Mouse (Mus musculus) embryonic facial prominence, embryonic 10.5 days (tissue): ENCODE results near the gene Qprt. TPM values are rescaled to one million over a fixed set of nuclear protein-coding genes. Genes with fewer than 3 reads are reported as not detected.

Experiments
- DNase-seq: peaks from one replicate; pipeline ENCODE4 v3.0.0-alpha.2; 2017; ENCODE audit warnings: low spot score
- H3K27ac ChIP-seq: fragments of 300-500 bp; sonication (generic); replicated peaks from 2 replicates; pipeline ENCODE4 v1.5.1; 2016; ENCODE audit warnings: mild to moderate bottlenecking
- H3K27me3 ChIP-seq: fragments of 300-500 bp; sonication (generic); replicated peaks from 2 replicates; pipeline ENCODE4 v1.6.1; 2016; ENCODE audit warnings: low read depth, mild to moderate bottlenecking; ENCODE audit not compliant: poor library complexity, severe bottlenecking
- H3K36me3 ChIP-seq: fragments of 300-500 bp; sonication (generic); replicated peaks from 2 replicates; pipeline ENCODE4 v1.6.1; 2016; ENCODE audit warnings: mild to moderate bottlenecking, moderate library complexity
- H3K4me1 ChIP-seq: fragments of 300-500 bp; sonication (generic); 2 replicates; pipeline ENCODE4 v1.6.1; 2016
- H3K4me3 ChIP-seq: fragments of 300-500 bp; sonication (generic); 2 replicates; pipeline ENCODE4 v1.5.1; 2016; ENCODE audit warnings: mild to moderate bottlenecking, moderate library complexity
- H3K9me3 ChIP-seq: fragments of 300-500 bp; sonication (generic); 2 replicates; pipeline ENCODE4 v1.6.1; 2016; ENCODE audit warnings: mild to moderate bottlenecking
- WGBS: fragments of 180-500 bp; shearing (Covaris S2); methylation state at CpG from one replicate; pipeline ENCODE4 v1.1.7; 2016; 5-methylcytosine and 5-hydroxymethylcytosine counted together
- polyA plus RNA-seq: library from polyadenylated mRNA; unstranded; fragments of >200 nt; fragmentation: Nextera tagmentation; extraction: Ambion mirVana; gene quantifications from 2 replicates; pipeline ENCODE4 v1.2.1, GENCODE M21; 2016

The Qprt gene
- polyA plus RNA-seq, 1 experiment from 2014 or later: 4.1 TPM

DNA sequence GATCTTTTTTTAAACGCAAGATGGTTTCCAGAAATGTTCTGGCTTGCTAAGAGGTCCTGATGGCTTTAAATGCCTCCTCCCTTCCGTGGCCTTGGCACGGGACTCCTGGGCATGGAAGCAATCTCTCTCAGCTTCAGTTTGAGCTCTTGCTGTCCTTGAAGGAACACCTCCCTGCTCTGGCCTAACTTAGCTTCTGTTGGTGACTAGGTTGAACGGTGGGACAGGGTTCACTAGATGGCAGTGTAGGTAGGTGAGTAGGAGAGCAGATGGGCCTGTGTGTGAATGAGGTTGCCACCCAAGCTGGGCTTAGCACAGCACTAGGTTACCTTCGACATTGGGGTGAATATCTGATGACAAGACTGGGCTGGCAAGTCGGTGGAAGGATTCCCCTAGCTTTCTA is 18.1 kb downstream of the Qprt start:
- Histone ChIP-seq H3K4me3 (no peak overlapping the region), H3K9me3 (no peaks in the 10 kb centered on the region), H3K27me3 (no peaks in the 10 kb centered on the region), H3K27ac (peak overlapping the region; percentile 88), H3K4me1 (peaks cover 13% of the 10 kb centered on the region), H3K36me3 (no peaks in the 10 kb centered on the region)
- WGBS: 69% methylated on average over 6 of the region's 6 CpGs
- DNase-seq: peak; percentile 12

DNA sequence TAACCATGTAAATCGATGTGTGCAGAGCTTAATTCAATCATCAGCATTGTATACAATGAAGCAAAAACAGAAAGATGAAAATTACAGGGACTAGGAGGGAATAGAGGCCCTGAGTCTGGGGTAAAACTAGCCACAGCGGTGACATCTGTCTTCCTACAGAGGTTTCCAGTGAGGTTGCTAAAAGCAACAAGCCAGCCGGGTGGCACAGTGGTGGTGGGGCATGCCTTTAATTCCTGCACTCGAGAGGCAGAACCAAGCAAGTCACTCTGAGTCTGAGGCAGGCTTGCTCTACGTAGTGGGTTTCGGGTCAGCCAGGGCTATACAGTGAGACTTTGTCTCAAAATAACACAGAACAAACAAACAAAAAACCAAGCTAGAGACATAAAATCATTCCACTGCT is 19.9 kb downstream of the Qprt start:
- H3K4me3 ChIP-seq: no peak overlapping the region
- no peaks in the 10 kb centered on the region for H3K36me3 ChIP-seq
- H3K4me1 ChIP-seq: peaks cover 13% of the 10 kb centered on the region
- no peak for DNase-seq
- H3K27me3 ChIP-seq: no peaks in the 10 kb centered on the region
- no peaks in the 10 kb centered on the region for H3K9me3 ChIP-seq
- 78% methylated on average over 6 of the region's 6 CpGs for WGBS
- H3K27ac ChIP-seq: no peak overlapping the region

DNA sequence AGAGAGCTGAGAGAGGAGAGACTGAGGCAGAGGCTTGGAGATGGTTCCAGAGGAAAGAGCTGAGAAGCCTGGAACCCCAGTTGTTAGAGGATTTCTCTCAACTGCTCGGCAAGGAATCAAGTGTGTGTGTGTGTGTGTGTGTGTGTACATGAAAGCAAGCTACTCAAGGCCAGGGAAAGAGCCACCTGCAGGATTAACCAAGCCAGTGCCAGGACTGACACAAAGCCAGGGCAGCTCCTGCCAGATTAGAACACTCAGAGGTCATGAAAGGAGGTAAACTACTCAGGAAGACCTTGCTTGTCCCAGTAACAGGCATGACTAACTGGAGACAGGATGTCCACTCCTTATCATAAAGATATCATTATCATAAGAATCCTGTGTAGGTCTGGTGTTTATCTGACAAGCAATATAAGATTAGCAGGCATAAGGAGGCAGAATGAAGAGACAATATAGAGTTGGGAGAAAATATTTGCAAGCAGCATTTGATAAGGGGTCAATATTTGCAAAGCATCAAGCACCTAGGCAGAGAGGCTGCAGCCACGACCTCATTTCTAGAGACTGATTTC is 20.5 kb downstream of the Qprt start:
- no peaks in the 10 kb centered on the region for H3K9me3 ChIP-seq
- WGBS: 63% methylated on average over 2 of the region's 2 CpGs
- peaks cover 15% of the 10 kb centered on the region for H3K4me1 ChIP-seq
- H3K4me3 ChIP-seq: no peak overlapping the region
- H3K27ac ChIP-seq: no peak overlapping the region; the same call in 1 of the 2 replicates
- no peaks in the 10 kb centered on the region for H3K36me3 ChIP-seq
- no peaks in the 10 kb centered on the region for H3K27me3 ChIP-seq
- no peak for DNase-seq

DNA sequence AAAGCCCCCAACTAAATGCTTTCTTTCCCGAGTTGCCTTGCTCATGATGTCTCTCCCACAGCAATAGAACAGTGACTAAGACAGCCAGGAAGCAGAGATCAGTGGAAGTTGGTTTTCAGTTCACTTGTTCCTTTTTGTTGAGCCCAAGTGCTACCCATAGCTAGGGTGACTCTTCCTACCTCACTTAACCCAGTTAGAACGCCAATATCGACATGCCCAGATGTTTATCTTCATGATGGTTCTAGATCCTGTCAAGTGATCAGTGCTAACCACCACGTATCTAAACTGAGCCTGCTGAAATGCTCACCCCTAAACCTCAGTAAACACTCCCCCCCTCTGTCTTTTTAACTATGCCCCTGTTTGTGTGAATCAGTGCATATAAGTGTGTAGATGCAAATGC is 22.5 kb downstream of the Qprt start:
- H3K27me3 ChIP-seq: no peaks in the 10 kb centered on the region
- H3K4me1 ChIP-seq: peaks cover 14% of the 10 kb centered on the region
- H3K27ac ChIP-seq: no peak overlapping the region
- 87% methylated on average over 4 of the region's 4 CpGs for WGBS
- H3K9me3 ChIP-seq: no peaks in the 10 kb centered on the region
- DNase-seq: no peak
- no peaks in the 10 kb centered on the region for H3K36me3 ChIP-seq
- H3K4me3 ChIP-seq: no peak overlapping the region

DNA sequence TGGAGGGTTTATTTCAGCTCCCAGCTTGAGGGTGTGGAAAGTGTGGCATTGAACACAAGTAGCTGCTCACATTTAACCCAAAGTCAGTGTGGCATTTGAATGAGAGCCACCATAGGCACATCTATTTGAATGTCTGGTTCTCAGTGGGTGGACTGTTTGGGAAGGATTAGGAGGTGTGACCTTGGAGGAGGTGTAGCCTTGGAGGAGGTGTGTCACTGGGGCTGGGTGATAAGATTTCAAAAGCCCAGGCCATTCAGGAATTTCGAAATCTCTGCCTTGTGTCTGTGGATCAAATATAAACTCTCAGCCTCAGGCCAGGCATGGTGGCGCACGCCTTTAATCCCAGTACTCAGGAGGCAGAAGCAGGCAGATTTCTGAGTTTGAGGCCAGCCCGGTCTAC is 23.1 kb downstream of the Qprt start:
- WGBS: 90% methylated on average over 4 of the region's 4 CpGs
- H3K9me3 ChIP-seq: no peaks in the 10 kb centered on the region
- H3K4me3 ChIP-seq: no peak overlapping the region
- peaks cover 8% of the 10 kb centered on the region for H3K4me1 ChIP-seq
- H3K27ac ChIP-seq: no peak overlapping the region
- H3K36me3 ChIP-seq: no peaks in the 10 kb centered on the region
- no peaks in the 10 kb centered on the region for H3K27me3 ChIP-seq
- no peak for DNase-seq

DNA sequence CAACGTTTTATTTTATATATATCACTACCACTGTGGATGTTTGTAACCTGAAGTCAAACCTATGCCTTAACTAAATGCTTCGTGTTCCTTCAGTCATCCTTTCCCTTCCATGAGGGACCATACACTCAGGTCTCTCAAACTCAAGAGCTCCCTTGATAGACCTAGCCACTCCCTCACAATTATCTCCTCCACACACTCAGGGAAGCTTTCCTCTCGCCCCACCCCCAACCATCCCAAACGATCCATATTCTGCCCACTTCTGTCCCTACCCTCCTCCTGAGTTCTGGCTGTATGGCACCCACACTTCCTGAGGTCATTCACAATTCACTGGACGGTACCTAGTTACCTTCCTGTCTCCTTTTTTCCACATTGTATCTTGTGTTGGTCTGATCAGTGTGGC is 23.5 kb downstream of the Qprt start:
- Histone ChIP-seq H3K9me3 (no peaks in the 10 kb centered on the region), H3K4me1 (peaks cover 8% of the 10 kb centered on the region; the same call in 1 of the 2 replicates), H3K36me3 (no peaks in the 10 kb centered on the region), H3K27ac (no peak overlapping the region), H3K27me3 (no peaks in the 10 kb centered on the region), H3K4me3 (no peak overlapping the region)
- DNase-seq: no peak
- WGBS: 85% methylated on average over 5 of the region's 5 CpGs

DNA sequence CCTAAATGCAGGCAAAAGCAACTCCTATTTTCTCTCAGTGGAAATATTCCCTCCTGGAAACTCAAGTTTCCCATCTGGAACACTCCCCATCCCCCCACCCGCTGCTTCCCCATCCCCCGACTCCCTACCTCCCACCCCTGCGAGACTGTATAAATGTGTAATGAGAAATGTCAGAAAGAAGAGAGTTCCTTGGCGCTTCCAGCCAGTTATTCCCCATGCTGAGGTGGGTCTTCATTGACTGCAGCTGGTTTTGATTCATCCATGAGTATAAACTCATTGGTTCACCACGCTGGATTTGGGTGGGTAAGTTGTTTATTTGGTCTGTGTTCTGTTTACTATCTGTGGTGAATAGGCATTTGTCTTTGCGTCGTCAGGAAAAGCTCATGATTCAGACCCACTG is 25.6 kb downstream of the Qprt start:
- WGBS: 66% methylated on average over 7 of the region's 7 CpGs
- Histone ChIP-seq H3K4me3 (no peak overlapping the region), H3K27ac (no peak overlapping the region), H3K4me1 (peaks cover 17% of the 10 kb centered on the region), H3K9me3 (no peaks in the 10 kb centered on the region), H3K27me3 (no peaks in the 10 kb centered on the region), H3K36me3 (no peaks in the 10 kb centered on the region)
- DNase-seq: peak; percentile 10

DNA sequence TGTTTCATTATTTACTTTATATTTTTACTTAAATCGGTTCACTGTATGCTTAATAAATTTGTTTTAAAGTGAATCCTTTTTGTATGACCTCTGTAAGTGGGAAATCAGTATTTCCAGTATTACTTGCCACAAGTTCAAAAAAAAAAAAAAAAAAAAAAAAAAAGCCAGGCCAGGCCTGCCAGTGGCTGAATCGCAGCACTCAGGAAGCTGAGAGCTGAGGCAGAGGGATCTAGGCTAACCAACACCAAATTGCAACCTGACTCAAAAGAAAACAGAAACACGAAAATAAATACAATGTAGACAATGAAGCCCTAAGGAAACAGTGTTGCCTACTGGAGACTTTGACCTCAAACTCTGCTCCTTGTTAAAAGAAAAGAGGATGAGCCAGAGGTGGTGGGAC is 28.1 kb downstream of the Qprt start:
- Histone ChIP-seq H3K4me3 (no peak overlapping the region), H3K27me3 (peaks cover 6% of the 10 kb centered on the region; the same call in 1 of the 2 replicates)

DNA sequence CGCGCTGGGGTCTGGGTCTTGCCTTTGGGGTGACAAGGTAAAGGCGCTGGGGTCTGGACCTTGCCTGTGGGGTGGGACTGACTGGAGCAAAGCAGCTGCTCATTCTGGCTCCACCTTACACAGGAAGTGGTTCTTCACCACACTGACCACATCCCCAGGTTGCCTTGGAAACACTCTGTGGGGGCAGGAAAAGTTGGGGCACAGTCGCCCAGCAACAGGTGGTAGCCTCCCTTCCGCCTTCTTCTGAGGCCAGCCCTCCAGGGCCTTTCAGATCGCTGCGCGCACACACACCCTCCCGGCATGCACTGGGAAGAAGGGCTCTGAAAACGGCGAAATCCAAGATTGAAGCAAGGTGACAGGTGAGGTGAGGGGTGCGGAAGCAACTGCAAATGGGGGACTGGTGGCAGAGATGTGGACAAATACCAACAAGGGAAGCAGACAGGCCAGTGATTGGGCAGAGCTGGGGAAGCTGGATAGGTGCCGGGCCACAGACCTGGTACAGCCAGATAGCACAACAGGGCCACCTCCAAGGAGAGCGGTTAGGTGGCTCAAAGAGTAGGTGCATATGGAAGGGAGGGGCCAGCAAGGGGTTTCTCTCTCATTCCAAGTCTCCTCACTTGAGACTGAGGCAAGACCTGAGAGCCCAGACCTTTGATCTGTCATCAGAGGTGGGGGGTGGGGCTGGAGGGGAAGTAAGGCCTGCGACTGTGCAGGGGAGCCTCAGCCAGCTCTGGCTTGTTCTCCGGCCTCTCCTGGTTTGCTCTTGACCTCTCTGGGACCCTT is 30.7 kb downstream of the Qprt start, which contains the start of gene AI467606:
AI467606 (plus strand) TSS at position 246 of the 783 bp plus-strand sequence.
- H3K27me3 ChIP-seq: peaks cover 10% of the 10 kb centered on the region; the same call in 1 of the 2 replicates
- peak within 1 kb of the TSS; percentile 71 for H3K27ac ChIP-seq
- peaks cover 39% of the 10 kb centered on the region for H3K4me1 ChIP-seq
- H3K4me3 ChIP-seq: peak within 1 kb of the TSS; percentile 33; the same call in 1 of the 2 replicates
- WGBS: 70% methylated on average over 16 of the region's 16 CpGs
- no peaks in the 10 kb centered on the region for H3K36me3 ChIP-seq
- H3K9me3 ChIP-seq: no peaks in the 10 kb centered on the region
- peak; percentile 26 for DNase-seq

More for the DNA sequence above, 28.1 kb downstream of the Qprt start:
- Histone ChIP-seq H3K4me1 (peaks cover 40% of the 10 kb centered on the region), H3K27ac (no peak overlapping the region), H3K9me3 (no peaks in the 10 kb centered on the region), H3K36me3 (no peaks in the 10 kb centered on the region)
- 75% methylated on average over 3 of the region's 3 CpGs for WGBS
- no peak for DNase-seq

DNA sequence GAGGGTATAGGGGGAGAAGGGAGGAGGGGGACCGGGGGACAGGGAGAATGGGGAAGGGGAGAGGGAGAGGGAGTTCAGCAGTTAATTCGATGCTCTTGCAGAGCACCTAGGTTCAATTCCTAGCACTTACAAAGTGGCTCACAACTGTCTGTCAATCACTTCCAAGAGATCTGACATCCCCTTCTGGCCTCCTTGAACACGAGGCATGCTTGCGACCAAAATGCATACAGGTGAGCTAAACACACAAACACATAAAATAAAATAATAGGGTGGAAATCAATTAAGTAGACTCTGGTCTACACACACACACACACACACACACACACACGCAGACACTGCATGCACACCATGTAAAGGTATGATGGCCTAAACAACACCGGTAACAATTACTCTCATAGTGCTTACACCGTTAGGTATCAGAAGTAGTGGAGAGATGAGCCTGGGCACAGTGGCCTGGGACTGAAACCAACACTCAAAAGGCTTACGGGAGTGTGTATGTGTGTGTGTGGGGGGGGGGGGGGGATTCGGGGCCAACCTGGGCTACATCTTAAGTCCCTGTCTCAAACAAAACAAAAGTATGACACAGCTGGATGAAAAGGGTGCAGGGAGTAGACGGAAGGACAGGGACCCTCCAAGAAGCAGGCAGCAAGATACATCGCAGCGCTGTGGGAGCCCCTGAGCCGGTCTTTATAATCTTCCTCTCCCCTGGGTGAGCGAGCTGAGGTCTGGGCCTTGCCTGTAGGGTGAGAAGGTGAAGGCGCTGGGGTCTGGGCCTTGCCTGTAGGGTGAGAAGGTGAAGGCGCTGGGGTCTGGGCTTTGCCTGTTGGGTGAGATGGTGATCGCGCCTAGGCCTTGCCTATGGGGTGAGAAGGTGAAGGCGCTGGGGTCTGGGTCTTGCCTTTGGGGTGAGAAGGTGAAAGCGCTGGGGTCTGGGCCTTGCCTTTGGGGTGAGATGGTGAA is 31.6 kb downstream of the Qprt start:
- DNase-seq: no peak
- Histone ChIP-seq H3K36me3 (no peaks in the 10 kb centered on the region), H3K4me1 (peaks cover 35% of the 10 kb centered on the region), H3K27me3 (peaks cover 10% of the 10 kb centered on the region; the same call in 1 of the 2 replicates), H3K27ac (peak overlapping the region; percentile 71), H3K4me3 (no peak overlapping the region), H3K9me3 (no peaks in the 10 kb centered on the region)
- 85% methylated on average over 20 of the region's 20 CpGs for WGBS

DNA sequence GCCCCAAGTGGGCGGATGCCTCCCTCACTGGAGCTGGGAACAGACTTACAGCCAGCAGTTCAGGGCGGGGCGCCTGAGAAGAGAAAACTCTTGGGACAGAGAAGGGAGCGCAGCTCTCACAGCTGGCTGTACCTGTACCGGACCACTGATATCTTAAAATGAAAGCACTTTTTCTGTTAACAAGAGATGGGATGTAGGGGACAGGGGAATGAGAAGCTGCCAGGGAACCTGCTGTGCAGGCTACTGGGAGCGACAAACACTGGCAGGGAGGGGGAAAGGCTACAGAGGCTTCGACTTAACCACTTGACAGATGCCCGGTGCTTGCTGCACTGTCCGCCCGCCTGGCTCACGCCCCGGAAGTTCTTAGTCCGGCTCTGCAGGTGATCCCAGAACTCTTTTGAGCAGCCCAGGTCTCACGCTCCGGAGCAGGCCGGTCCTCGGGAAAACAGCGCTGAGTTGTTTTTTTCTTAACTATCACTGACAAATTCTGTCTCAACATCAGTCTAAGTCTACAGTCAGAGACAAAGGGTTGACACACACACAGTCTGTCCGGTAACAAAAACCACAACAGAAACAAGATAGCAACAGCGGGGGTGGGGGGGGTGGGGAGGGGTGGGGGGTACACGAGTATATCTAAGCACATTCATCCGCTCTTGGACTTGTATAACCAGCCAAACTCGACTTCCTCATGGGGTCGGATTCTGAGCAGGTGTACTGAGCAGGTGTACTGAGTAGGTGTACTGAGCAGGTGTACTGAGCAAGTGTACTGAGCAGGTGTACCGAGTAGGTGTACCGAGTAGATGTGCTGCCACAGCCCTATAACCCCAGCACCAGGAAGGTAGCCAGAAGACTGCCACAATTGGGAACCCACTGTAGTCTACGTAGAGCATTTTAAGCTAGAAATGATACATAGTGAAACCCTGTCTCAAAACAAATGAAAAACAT is 32.9 kb downstream of the Qprt start:
- Histone ChIP-seq H3K27me3 (peaks cover 10% of the 10 kb centered on the region; the same call in 1 of the 2 replicates), H3K4me1 (peaks cover 35% of the 10 kb centered on the region), H3K9me3 (no peaks in the 10 kb centered on the region), H3K4me3 (peak overlapping the region; percentile 35), H3K36me3 (no peaks in the 10 kb centered on the region), H3K27ac (peak overlapping the region; percentile 65; the same call in 1 of the 2 replicates)
- WGBS: 23% methylated on average over 27 of the region's 27 CpGs
- DNase-seq: peak; percentile 24
